Mouse (Mus musculus): ENCODE measurements around the gene Gm42674. TPM values are rescaled to one million over a fixed set of nuclear protein-coding genes. Genes with fewer than 3 reads are reported as not detected.

The Gm42674 gene
- polyA plus RNA-seq, 1 experiment from 2014 or later: not detected

DNA sequence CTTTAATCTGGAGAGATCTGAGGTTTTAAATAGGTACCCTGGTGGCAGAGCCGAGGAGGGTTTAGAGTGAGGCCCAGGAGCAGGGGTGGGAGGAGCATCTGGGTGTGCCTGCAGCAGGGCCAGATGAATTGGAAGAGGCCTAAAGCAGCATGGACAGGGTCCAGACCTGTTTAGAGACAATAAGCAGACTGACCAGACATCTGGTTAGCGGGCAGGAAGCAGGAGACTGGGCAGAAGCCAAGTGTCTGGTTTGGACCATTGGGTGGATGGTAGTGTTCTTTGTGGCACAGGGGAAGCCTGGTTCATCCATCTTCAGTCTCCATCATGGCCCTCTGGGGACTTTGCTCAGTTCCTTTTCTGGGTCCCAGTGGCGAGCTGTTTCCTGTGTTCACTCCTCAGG is 17.8 kb upstream of the Gm42674 start:
- Histone ChIP-seq H3K4me2 (no peak overlapping the region), H3K36me3 (no peaks in the 10 kb centered on the region), H3K27ac (no peak overlapping the region), H3K9ac (replicated peaks) (no peak overlapping the region), H3K27me3 (no peaks in the 10 kb centered on the region), H3K9me3 (no peaks in the 10 kb centered on the region), H3K4me1 (replicated peaks) (peaks cover 10% of the 10 kb centered on the region), H3K4me3 (replicated peaks) (no peak overlapping the region)
- ATAC-seq (ENCODE audit: insufficient number of reproducible peaks, insufficient read depth, low FRiP score, low TSS enrichment, low read depth): no peak
- WGBS: 43% methylated on average over 3 of the region's 3 CpGs

DNA sequence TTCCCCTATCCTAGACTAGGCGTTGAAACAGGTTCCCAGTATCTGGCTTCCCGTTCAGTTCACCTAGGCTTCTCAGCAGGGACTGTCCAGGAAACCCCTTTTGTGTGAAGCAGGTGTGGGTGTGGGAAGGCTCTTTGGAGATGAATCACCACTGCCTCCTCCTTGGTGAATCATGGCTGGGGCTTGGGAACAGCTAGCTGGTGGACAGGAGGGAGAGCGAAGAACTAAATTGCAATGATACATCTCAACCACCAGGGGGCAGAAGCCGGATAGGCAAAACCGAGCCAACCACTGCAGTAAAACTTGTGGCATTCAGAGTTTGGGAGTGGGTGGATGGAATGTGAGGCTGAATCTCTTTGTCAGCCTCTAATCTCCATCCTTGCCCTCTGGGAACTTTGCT is 16.1 kb upstream of the Gm42674 start:
- Histone ChIP-seq H3K27me3 (no peaks in the 10 kb centered on the region), H3K9me3 (no peaks in the 10 kb centered on the region), H3K36me3 (no peaks in the 10 kb centered on the region), H3K4me1 (replicated peaks) (peaks cover 4% of the 10 kb centered on the region), H3K9ac (replicated peaks) (no peak overlapping the region), H3K4me2 (no peak overlapping the region), H3K4me3 (replicated peaks) (no peak overlapping the region), H3K27ac (no peak overlapping the region)
- peak; percentile 27 for ATAC-seq (ENCODE audit: insufficient number of reproducible peaks, insufficient read depth, low FRiP score, low TSS enrichment, low read depth)
- WGBS: 28% methylated on average over 5 of the region's 5 CpGs

DNA sequence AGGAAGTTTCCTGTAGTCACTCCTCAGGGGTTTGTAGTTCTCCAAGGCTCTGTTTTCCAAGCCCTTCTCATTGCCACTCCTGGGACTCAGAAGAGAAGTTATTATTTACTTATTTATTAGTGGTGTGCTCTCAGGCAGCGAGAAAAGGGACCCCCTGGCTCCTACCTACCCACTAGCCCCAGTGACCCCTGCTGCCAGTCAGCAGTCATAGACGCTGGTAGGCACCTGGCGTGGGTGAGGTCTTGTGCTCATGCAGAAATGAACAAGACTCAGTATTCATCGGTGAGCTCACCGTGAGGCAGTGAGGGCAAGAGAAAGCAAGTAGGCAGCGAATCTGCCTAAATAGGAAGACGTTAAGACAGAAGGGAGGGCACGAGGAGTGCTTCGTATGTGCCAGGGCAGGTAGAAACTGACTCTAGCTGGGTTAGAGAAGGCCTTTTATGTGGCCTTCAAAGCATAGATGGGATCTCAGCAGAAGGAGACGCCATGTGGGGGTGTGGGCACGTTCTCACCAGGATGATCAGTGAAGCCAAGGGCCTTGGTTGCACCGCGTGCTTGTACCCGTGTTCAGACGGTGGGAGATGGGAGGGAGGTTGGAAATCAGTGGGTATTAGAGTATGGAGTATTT is 15.6 kb upstream of the Gm42674 start:
- Histone ChIP-seq H3K4me3 (replicated peaks) (no peak overlapping the region), H3K27me3 (no peaks in the 10 kb centered on the region), H3K4me1 (replicated peaks) (peaks cover 4% of the 10 kb centered on the region), H3K9ac (replicated peaks) (no peak overlapping the region), H3K4me2 (no peak overlapping the region), H3K27ac (no peak overlapping the region), H3K9me3 (no peaks in the 10 kb centered on the region), H3K36me3 (no peaks in the 10 kb centered on the region)
- 85% methylated on average over 15 of the region's 15 CpGs for WGBS
- ATAC-seq (ENCODE audit: insufficient number of reproducible peaks, insufficient read depth, low FRiP score, low TSS enrichment, low read depth): no peak

DNA sequence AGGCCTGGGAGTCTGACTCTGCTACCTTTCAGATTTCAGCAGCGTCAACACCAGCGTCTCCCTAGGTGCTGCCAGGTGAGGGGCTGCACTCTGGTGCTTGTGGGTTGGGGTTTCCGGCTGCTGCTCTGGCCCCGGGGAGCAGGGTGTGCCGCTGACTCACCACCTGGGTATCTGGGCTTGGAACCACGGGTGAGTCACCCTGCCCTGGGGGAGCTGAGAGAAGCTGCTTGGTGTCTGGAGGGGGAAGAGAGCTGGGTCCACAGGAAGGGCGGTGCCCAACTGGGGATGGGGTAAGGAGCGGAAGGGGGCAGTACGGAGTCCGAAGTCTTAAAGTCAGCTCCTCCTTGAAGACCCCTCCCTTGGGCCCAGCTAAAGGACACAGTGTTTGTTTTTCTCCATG is 14.8 kb upstream of the Gm42674 start:
- Histone ChIP-seq H3K9me3 (no peaks in the 10 kb centered on the region), H3K4me2 (no peak overlapping the region), H3K4me3 (replicated peaks) (no peak overlapping the region), H3K27me3 (no peaks in the 10 kb centered on the region), H3K27ac (no peak overlapping the region), H3K9ac (replicated peaks) (no peak overlapping the region), H3K4me1 (replicated peaks) (peaks cover 4% of the 10 kb centered on the region), H3K36me3 (no peaks in the 10 kb centered on the region)
- no peak for ATAC-seq (ENCODE audit: insufficient number of reproducible peaks, insufficient read depth, low FRiP score, low TSS enrichment, low read depth)
- 64% methylated on average over 10 of the region's 10 CpGs for WGBS

DNA sequence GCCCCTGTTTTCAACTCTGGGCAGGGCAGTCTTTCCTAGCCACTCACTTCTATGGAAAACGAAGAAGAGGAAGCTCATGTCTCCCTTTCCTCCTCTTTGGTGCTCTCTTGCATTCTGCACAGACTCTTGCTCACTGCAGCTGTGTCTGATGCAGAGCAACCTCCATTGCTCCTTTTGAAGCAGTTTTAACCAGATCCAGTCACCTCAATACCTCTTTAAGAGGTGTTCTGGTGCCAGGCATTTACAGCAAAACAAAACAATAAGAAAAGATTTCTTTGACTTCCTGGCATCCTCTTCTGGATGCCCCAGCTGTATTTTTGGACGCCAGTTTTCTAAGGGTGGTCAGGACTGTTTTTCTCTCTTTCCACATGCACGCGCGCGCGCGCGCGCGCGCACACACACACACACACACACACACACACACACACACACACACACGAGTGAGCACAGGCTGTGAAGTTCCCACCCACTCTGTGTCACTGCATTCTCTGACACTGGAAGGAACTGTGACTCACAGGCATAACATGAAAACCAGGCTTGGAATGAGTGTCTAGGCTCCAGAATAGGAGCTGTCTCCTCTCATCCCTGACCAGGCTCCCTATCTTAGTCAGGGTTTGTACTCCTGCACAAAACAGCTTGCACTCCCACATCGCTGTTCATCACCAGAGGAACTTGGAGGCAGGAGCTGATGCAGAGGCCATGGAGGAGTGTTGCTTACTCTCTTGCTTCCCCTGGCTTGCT is 14.2 kb upstream of the Gm42674 start:
- Histone ChIP-seq H3K27ac (no peak overlapping the region), H3K27me3 (no peaks in the 10 kb centered on the region), H3K9me3 (no peaks in the 10 kb centered on the region), H3K4me2 (no peak overlapping the region), H3K4me1 (replicated peaks) (peaks cover 4% of the 10 kb centered on the region), H3K36me3 (no peaks in the 10 kb centered on the region), H3K4me3 (replicated peaks) (no peak overlapping the region), H3K9ac (replicated peaks) (no peak overlapping the region)
- WGBS: 90% methylated on average over 14 of the region's 14 CpGs
- no peak for ATAC-seq (ENCODE audit: insufficient number of reproducible peaks, insufficient read depth, low FRiP score, low TSS enrichment, low read depth)

DNA sequence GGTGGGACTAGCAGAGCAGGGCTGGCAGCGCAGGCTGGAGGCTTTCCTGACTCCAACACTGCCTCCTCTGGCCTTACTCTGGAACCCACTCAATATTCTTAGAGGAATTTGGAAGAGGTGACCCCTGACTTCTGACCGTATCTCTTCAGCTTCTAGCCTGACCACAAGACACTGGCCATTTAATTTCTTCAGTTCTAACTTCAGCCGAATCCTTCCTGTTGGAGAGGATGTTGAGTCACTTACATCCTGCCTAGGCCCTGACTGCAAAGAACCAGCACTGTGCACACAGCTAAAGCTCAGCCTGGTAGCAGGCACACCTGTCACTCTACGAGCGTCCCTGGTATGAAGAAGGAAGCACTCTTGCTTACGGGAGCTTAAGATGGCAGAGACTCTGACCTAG is 12.3 kb upstream of the Gm42674 start:
- WGBS: 76% methylated on average over 6 of the region's 6 CpGs
- Histone ChIP-seq H3K4me1 (replicated peaks) (peaks cover 4% of the 10 kb centered on the region; the same call in 1 of the 2 replicates), H3K9me3 (peaks cover 6% of the 10 kb centered on the region; the same call in 1 of the 2 replicates), H3K27ac (no peak overlapping the region), H3K4me3 (replicated peaks) (no peak overlapping the region), H3K9ac (replicated peaks) (no peak overlapping the region), H3K27me3 (no peaks in the 10 kb centered on the region), H3K36me3 (no peaks in the 10 kb centered on the region), H3K4me2 (no peak overlapping the region)
- ATAC-seq (ENCODE audit: insufficient number of reproducible peaks, insufficient read depth, low FRiP score, low TSS enrichment, low read depth): no peak

DNA sequence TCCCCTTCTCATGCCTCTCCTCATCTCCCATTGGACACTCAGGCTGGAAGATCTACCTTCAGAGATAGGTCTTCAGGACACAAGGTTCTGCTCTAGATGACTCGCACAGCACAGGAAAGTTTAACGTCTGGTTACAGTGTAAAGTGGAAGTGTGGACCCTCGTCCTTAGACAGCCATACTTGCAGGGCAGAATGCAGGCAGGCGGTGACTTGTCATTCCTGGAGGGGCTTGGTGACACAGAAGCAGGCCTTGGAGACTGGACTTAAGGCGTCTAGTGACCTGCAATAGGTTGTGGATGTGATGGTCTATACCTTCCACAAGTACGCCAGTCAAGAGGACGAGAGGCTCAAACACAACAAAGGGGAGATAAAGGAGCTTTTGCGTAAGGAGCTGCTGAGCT is 11.8 kb upstream of the Gm42674 start, which contains the start of gene S100a2:
Gene S100a2, plus strand, starts transcription at position 301 of the 400 bp plus-strand sequence.
- no peaks in the 10 kb centered on the region for H3K27me3 ChIP-seq
- H3K36me3 ChIP-seq: no peaks in the 10 kb centered on the region
- H3K9ac ChIP-seq (replicated peaks): no peak within 1 kb of the TSS
- no peak for ATAC-seq (ENCODE audit: insufficient number of reproducible peaks, insufficient read depth, low FRiP score, low TSS enrichment, low read depth)
- no peak within 1 kb of the TSS for H3K27ac ChIP-seq
- H3K9me3 ChIP-seq: peaks cover 6% of the 10 kb centered on the region; the same call in 1 of the 2 replicates
- no peak within 1 kb of the TSS for H3K4me3 ChIP-seq (replicated peaks)
- 84% methylated on average over 8 of the region's 8 CpGs for WGBS
- H3K4me1 ChIP-seq (replicated peaks): peaks cover 4% of the 10 kb centered on the region; the same call in 1 of the 2 replicates
- H3K4me2 ChIP-seq: no peak within 1 kb of the TSS

DNA sequence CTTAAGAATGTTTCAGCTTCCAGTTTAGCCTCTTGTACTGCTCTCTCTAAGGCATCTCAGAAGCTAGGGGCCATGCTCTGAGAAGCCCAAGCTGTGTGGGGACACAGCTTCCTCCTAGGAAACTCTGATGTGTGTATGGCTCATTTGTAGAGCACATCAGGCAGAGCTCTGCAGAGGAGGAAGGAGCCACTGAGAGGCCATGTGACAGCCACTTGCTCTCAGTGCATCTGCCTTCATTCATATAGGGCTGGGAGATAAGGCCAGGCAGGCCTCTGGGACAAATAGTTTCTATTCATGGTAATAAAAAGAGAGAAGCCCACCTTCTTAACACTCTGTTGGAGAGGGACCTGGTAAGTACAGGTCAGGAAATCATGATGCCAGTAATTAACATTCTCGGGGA is 7.2 kb upstream of the Gm42674 start:
- Histone ChIP-seq H3K27me3 (no peaks in the 10 kb centered on the region), H3K9ac (replicated peaks) (no peak overlapping the region), H3K27ac (no peak overlapping the region), H3K4me3 (replicated peaks) (no peak overlapping the region), H3K36me3 (no peaks in the 10 kb centered on the region), H3K4me2 (no peak overlapping the region), H3K9me3 (peaks cover 6% of the 10 kb centered on the region; the same call in 1 of the 2 replicates), H3K4me1 (replicated peaks) (no peaks in the 10 kb centered on the region)
- no peak for ATAC-seq (ENCODE audit: insufficient number of reproducible peaks, insufficient read depth, low FRiP score, low TSS enrichment, low read depth)
- 48% methylated on average over 1 of the region's 1 CpGs for WGBS

DNA sequence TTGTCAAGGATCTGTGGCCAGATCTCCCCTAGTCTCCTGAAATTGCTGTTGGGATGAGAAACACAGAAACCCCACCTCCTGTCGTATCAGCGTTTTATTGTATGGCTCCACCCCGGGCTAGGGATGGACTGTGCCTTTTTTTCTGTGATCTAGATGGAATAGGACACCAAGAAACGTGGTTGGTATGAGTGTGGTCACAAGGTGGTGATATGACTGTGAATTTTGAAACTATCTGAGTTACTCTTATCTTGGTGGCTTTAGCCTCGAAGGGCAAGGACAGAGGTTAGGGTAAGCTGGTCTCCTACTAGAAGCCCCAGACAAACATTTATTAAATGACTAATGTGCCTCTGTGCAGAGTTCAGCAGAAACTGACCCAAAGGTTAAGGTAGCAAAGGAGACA is 6.1 kb upstream of the Gm42674 start:
- no peak for ATAC-seq (ENCODE audit: insufficient number of reproducible peaks, insufficient read depth, low FRiP score, low TSS enrichment, low read depth)
- no peak overlapping the region for H3K27ac ChIP-seq
- WGBS: 78% methylated on average over 5 of the region's 5 CpGs

DNA sequence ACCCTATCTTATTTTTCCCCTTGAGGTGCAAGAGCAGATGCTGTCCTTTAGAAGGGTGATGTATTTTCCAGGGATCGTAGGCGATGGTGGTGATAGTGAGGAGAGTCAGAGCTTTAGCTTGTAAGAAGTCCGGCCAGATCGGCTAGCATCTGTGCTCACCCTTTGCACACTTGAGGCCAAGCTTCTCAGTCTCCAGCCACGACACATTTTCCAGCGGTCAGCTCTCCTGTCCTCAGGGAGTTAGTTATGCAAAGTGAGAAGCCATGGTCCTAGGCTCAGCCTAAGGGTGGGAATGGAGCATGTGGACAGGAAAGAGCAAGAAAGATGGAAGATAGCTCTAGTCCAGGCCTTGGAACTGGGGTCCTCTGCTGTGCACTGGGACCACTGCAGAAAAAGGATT is 4.9 kb upstream of the Gm42674 start:
- no peak for ATAC-seq (ENCODE audit: insufficient number of reproducible peaks, insufficient read depth, low FRiP score, low TSS enrichment, low read depth)
- Histone ChIP-seq H3K4me2 (no peak overlapping the region), H3K4me1 (replicated peaks) (no peaks in the 10 kb centered on the region), H3K4me3 (replicated peaks) (no peak overlapping the region), H3K36me3 (no peaks in the 10 kb centered on the region), H3K27ac (no peak overlapping the region), H3K9me3 (peaks cover 6% of the 10 kb centered on the region; the same call in 1 of the 2 replicates), H3K9ac (replicated peaks) (no peak overlapping the region), H3K27me3 (no peaks in the 10 kb centered on the region)
- WGBS: 90% methylated on average over 6 of the region's 6 CpGs

More for the DNA sequence above, 6.1 kb upstream of the Gm42674 start:
- Histone ChIP-seq H3K4me2 (no peak overlapping the region), H3K9me3 (peaks cover 6% of the 10 kb centered on the region; the same call in 1 of the 2 replicates), H3K36me3 (no peaks in the 10 kb centered on the region), H3K4me3 (replicated peaks) (no peak overlapping the region), H3K27me3 (no peaks in the 10 kb centered on the region), H3K9ac (replicated peaks) (no peak overlapping the region), H3K4me1 (replicated peaks) (no peaks in the 10 kb centered on the region)

DNA sequence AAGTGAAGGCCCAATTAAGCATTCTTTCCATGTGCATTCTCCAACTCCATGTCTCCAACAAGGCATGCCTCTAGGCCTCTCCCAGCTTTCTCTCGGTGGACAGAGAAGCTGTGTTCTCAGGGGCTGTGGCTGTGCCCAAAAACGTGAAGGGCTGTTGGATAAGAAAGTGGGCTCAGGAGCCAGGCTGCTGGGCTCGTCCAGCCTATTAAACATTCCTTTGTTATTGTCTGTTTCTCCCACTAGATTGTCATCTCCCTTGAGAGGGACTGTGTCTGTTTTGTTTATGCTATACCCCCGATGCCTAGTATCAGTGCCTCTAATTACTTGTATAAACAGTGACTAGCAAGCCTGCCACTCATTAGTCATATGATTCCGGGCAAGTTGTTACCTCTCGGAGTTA is 4.0 kb upstream of the Gm42674 start:
- WGBS: 44% methylated on average over 6 of the region's 6 CpGs
- Histone ChIP-seq H3K4me3 (replicated peaks) (no peak overlapping the region), H3K27me3 (no peaks in the 10 kb centered on the region), H3K4me2 (no peak overlapping the region), H3K4me1 (replicated peaks) (no peaks in the 10 kb centered on the region), H3K9ac (replicated peaks) (no peak overlapping the region), H3K9me3 (peaks cover 6% of the 10 kb centered on the region; the same call in 1 of the 2 replicates), H3K27ac (no peak overlapping the region), H3K36me3 (no peaks in the 10 kb centered on the region)
- no peak for ATAC-seq (ENCODE audit: insufficient number of reproducible peaks, insufficient read depth, low FRiP score, low TSS enrichment, low read depth)

Data from limb, embryonic 12.5 days (tissue).